Mouse (Mus musculus): ENCODE data around the gene Lrig1.

- TF ChIP-seq CTCF (IDR thresholded peaks at IDR 0.05; ENCODE audit: low read depth): no peak
- TF ChIP-seq EP300 (optimal IDR thresholded peaks at IDR 0.05): no peak
These were observed 122.0 kb downstream of the Lrig1 start for GRCm38 (mm10) chr6:94577991-94578390.
